Mouse (Mus musculus) spleen, postnatal 4 days (tissue): ENCODE data around the gene Nop9.

Experiments
- DNase-seq, 2 experiments: peaks; one replicate each; pipeline ENCODE4 v3.0.0; 2022; ENCODE audit warnings: low spot score in 2 of 2

The Nop9 gene

DNA sequence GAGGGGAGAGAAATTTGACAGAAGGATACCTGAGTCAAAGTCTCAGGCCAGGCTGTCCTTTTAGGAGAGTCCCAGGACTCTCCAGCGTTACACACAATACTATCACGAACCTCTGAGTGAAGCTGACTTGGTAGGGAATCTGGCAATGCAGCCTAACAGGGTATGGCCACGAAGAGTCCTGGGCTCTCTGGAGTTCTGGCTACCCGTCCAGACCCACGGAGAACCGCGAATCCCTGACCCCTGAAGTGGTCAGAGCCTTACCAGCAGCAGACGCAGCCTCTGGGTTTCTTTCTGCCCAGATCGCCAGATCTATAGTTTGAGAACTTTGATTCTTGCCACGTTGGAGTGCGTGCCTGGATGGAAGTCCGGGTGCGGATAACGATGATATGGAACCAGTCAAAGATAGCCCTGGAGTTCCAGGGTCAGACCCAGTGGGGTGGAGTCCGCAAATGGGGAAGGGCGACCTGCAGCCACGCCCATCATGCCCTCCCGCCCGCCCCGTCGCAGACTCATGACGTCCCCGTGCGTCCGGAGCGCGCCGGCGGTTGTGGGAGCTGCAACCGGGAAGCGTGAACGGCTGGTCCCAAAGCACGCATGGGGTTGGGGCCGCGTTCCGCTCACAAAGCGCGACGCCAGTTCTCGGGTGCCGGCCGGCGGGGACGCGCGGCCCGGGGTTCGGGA, at the start of gene Nop9, which contains the start of gene Dhrs1:
Nop9 (plus strand) TSS at position 514 of the 681 bp plus-strand sequence.
Dhrs1 (minus strand) TSS at position 511 of the 681 bp plus-strand sequence.
- peak; percentile 85 to 93 for DNase-seq

DNA sequence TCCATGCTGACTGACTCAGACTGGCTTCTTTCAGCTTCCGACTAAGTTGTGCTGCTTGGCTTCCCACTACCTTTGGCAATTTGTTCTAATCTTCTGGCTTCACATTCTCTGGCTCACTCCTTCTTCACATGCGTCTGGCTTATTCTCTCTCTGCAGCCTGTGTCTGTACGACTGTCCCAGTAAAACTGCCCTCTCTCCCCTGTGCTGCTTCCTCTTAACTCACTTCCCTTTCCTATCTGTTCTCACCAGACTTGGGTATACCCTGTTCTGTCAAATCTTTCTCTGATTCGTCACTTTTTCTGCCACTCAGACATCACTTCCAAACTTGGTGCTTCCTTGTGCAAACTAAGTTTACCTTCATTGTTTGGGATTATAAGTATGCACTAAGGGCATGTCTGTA, 48.3 kb upstream of the Nop9 start:
- DNase-seq: no peak

DNA sequence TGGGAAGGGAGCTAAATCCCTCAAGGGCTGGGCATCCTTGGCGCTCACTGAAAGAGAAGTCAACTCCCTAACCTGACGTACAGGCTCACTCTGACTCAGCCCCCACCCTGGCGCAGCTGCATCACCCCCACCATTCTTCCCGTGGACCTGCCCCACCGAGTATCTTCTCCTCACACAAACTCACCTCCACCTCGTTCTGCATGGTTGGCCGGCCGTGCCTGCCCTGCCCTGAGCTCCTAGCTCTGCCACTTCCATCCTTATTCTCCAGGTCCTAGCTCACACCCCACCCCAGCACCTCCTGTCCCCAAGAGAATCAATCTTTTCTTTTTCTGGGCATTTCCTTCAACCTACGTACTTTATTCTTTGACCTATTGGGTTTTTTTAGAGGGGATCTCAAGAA, 44.4 kb upstream of the Nop9 start:
- DNase-seq: no peak

DNA sequence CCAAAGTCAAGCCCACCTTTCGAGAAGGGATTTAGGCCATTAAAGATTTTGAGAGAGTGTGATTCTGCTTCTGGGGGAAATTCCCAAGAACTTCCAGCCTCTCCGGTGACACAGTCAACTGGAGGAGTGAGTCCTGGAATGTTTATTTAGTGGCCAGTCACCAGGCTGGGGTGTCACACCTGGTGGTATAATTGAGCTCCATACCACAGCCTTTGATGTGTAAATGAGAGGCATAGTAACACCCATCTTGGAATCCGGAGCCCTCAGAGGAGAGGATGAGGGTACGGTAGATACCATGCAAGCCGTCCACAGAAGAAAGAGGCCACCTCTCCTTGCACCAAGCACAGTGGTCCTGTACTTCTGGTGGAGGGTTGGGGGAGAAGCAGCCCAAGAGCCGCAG, 42.7 kb upstream of the Nop9 start:
- DNase-seq: no peak

DNA sequence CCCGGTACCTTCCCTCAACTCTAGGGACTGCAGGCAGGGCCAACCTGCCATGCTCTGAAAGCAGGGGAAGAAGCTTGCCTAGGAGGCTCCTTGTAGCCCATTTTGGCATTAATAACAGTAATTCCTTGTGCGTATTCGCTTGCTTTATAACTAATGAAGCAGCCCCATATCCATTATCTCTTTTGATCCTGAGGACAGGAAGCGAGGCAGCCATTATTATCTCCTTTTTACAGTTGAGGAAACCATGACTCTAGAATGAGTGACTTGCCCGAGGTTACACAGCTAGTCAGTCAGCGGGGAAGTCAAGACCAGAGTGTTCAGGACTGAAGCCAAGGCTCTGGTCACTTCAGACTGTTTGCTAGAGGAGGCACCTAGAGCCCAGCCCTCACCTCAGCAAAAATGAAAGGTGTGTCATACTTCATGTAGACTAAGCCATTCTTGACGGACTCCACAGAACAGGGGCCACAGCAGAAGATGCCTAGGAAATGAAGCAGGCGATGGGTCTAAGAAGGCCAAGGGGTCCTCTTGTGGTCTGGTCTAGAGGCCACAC, 39.4 kb upstream of the Nop9 start:
- no peak for DNase-seq

DNA sequence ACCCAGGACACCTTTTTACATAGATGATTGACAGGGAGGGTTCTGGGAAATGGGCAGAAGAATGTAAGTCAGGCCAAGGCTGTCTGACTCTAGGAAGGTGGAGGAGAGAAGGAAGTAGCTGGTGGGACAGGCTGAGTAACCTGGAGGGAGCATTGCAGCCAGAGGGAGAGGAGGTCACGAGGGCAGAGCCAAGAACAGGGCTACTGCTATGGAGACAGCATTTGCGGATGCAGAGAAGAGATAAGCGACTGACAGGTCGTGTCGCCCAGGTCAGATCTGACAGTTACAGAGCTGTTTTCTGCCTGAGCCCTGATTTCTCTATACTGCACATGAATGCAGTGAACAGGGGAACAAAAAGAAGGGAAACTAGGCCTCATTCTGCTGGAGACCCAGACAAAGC, 38.1 kb upstream of the Nop9 start:
- no peak for DNase-seq

DNA sequence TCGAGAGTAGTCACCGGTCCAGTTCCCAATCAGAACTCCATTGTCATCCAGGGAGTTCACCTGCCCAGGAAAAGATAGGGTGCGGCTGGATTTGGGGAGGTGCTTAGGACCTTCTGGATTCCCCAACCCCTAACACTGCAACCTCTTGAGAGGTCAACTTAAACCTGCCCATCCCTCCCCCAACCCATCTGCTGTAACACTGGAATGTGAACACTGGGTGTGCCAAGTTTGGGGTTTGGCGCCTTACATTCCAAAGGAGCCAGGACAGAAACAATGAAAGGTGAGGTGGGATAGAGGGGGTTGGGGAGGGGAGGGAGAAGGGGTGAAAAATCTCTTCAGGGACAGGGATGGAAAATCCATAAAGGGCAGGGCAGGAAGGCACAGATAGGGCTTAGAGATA, 36.0 kb upstream of the Nop9 start:
- DNase-seq: no peak

DNA sequence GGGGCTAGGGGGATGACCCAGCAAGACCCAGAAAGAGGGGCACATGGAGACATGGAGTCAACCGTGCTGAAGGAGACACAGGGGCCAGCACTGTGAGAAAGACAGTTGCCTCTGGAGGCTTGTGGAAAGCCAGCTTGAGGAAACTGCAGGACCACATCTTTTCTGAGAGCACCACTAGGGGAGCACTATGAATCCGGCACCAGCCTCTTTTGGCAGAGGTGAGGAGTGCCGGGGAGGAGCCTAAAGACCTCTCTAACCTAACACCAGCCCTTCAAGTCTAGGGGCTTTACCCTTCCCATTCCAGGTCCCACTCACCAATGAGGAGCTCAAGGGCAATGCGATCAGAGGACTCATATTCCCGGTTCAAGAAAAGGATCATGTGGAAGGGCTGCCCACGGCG, 33.7 kb upstream of the Nop9 start:
- no peak for DNase-seq

DNA sequence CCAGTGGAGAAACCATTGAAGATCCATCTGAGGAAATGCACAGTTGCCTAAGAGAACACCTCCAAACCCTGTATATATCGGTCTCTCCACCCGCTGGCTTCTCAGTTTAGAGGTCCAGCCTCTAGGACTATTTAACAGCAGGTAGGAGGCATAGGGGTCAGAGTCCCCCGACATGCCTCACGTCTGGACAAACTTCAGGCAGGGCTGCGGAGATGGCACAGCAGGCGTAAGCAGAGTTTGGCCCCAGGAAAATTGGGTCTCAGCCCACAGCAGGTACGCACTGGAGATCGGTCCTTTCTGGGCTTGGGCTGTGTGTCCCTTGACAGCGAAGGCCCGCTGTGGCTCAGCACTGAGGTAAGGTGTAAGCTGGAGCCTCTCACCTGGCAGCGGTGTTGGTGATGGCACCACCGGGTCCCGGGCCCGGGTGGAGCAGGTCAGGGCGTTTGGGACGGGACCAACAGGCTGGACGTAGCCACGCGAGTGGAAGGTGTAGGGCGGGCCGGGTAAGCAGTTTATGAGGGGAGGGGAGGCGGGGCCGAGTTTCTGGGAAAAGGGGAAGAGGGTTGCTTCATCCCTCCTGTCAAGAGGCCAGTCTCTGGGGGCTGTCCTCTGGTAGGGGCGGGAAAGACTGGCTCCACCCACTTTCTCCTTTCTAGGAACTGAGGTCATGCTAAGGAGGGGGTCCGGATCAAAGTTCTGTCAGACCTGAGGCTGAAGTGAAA, 32.3 kb upstream of the Nop9 start:
- peak in 1 of 2 experiments; percentile 30 for DNase-seq

DNA sequence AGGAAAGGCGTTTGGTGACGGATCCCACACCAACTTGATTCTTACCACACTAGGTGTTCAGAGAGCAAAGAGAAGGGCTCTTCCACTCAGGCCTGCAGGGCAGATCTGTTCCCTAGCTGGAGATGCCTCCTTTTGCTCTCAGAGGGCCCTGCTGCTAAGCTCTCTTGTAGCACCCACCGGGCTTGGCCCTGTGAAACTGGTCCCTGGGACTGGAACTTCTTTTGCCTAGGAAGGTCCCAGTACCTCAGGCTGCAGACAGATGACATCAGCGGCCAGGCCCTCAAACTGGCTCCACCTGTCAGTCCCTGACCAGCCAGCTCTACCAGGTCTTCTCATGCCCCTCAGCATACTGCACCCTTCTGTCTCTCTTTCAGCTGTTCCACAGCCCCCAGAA, 31.8 kb upstream of the Nop9 start, which contains the start of gene Tgm1:
Tgm1 (minus strand) TSS at position 198 of the 394 bp plus-strand sequence.
- DNase-seq: no peak

DNA sequence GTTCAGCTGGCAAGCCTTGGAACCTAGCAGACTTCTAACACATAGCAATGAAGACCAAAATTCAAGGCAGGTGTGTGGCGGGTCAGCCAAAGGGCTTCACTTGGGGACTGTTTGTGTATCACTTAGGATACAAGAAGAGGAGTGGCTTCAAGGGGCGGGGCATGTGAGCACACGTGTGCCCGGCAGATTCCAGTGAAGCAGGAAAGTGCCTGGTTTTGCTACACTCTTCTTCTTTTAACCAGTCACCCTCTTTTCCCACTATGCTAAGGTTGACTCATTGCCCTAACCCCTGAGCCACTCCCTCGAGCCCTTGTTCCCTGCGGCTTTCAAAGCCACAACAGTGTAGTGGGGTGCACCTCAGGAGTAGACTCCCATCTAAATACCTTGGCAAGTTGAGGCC, 30.6 kb upstream of the Nop9 start:
- DNase-seq: no peak

DNA sequence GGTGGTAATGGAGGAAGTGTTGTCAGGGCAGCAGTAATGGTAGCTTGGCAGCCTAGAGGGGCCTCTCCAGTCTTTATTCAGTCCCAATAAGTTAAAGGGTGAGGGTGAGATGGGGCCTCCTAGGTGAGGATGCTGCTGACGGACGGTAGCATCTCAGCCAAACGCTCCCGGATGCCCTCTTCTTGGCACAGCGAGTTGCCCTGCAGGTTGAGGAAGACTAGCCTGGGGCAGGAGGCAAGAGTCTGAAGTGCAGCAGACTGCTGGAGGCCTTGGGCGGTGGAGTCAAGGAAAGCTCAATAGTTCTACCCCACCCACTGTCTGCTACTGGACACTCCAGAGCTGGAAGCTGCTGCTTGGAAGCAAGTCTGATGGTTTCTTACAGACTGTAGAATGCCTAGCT, 29.2 kb upstream of the Nop9 start:
- no peak for DNase-seq

DNA sequence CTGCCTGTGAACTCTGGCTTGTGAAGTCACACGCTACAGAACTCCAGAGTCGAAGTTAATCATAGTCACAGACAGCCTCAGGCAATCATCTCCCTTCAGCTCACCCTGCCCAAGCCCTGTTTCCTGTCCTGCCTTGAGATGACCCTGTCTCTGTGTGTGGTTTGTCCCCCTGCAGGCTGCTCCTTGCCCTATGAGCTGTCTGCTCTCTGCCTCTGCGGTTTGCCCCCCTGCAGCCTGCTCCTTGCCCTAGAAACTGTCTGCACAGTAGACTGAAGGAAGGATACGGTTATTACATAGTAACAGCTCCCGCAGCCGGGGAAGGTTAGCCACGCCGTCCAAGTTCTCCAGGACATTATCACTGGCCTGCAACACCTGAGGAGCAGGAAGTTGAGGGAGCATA, 28.6 kb upstream of the Nop9 start:
- no peak for DNase-seq

DNA sequence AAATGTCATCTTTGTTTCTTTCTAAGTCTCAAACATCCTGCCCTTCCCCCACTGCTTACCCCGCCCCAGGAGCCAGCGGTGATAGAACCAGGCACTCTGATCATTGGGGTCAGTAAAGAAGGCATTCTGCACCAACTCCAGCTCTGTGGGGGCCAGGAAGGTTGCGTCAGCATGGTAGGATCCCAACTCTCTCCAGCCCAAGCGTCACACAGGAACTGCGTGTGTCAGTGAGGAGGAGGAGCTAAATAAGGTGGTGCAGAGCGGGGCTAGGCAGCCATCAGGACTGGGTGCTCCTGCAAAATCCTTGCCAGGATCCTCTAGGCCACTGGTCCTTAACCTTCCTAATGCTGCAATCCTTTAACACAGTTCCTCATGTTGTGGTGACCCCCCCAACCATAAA, 25.8 kb upstream of the Nop9 start:
- DNase-seq: no peak

DNA sequence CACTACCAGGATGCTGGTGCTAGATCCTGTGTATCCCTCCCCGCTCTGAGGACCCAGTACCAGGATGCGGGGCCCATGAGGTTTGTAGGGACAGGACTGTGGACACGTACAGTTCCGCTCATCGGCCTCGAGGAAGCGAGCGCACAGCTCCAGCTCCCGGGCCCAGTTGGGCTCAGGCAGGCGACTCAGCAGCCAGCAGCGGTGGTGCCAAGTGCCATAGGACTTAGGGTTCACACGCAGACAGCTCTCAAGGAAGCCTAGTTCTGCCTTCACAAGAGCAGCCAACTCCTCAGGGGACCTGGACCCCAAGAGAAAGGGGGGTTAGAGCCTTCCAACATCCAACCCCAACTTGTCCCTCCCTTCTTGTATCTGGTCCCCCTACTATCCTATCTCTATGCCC, 24.8 kb upstream of the Nop9 start:
- no peak for DNase-seq

DNA sequence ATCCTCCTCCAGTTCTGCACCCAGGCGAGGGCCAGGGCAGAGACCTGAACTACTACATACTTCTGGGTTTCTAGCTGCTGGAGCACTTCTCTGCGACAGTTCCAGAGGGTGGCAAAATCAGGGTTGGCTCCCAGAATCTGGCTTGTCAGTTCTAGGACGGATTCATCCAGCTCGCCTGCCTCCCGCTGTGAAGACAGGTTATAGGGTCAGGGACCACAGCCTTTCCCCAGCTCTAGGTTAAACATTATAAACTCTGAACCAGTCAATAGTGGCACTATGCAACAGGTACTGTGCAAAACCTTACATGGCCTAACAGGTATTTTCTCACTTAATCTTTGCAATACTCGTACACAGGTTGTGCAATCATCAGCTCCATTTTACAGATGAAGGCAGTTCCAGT, 24.4 kb upstream of the Nop9 start:
- DNase-seq: no peak

DNA sequence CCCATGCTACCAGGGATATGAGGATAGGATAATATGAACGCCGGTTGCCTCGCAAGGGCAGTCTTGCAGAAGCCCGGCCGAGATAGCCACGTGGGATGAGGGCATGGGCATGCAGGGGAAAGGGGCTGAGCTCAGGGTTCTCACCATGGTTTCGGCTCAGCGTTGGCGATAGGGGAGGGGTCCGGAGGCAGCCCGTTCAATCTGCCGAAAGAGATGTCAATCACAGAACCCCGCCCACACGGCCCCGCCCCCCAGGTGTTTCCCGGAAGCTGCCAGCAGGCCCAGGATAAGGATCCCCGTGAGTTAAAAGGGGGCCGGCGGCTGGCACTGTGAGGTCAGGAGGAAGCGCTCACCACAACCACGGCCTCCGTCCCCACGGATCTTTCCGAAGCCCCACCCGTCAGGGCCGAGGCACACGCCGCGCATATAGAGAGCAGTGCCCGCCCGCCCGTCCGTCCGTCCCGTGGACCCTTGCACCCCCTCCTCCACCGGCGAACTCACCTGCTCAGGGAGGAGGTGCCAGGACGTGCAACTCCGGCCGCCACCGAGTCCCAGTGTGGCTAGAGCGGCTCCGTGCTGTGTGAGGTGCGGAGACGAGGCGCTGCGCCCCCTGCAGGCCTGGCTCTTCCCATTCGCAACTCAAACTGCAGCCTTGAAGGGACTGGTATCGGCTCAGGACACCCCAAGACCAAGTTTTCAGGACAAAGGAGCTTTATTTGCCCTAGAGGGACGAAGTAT, 23.6 kb upstream of the Nop9 start, which contains the start of gene Rabggta:
Rabggta (minus strand) TSS at position 564 of the 738 bp plus-strand sequence.
- DNase-seq: peak; percentile 93 to 98

DNA sequence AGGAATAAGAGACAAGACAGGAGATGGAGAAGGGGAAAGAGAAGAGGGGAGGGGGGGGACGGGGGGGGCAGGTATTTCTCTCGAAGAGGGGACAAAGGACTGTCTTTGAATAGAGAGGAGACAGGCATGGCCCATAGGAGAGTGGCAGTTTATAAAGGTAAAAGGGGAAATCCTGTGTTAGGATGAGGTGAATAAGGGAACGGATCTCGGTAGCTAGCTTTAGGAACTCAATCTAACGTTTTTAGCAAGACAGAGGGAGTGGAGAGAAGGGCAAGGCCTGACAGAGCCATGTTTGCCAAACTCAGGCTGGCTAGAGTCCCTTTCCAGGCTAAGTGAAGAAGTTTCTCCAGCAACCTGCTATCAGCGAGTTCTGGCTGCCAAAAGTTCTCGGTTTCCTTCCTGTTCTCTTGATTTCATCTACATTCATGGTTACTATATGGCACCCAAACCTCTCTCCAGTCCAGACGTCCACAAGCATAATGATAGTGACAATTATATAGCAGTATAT, 23.0 kb upstream of the Nop9 start:
- DNase-seq: no peak

DNA sequence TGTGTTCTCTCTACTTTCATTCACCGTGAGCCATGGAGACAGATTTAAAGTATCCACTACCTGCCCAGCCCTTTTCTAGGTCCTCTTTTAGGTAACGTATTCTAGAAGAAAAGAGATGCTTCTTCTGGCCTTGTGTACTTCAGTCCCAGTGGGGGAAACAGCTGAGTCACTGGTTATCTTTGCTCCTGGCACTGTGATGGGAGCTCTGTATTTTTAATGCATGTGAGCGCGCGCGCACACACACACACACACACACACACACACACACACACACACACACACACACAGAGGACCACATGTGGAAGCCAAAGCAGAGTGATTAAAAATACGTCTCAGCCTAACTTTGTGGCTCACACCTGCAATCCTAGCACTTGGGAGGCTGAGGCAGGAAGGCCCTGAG, 22.1 kb upstream of the Nop9 start:
- DNase-seq: no peak

DNA sequence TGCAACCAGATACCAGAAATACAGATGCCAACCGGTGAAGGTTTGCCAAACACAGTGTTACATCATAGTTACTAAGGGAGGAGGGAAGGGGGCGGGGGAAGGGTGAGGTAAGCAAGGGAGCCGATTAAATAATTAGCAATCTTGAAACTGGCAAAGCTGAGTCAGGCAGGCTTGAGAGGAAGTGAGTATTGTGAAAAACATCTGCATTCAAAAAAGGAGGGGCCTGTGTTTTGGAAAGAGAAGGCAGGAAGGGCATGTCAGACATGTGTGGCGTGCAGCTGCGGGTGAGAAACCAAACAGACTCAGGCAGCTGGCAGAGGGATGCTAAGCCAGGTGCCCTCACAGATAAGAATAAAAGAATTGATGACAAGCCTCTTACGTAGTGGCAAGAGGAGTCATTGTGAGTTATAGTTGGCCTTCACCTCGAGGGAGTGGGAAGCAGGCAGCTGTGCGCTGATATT, 21.1 kb upstream of the Nop9 start:
- DNase-seq: peak in 1 of 2 experiments; percentile 32

DNA sequence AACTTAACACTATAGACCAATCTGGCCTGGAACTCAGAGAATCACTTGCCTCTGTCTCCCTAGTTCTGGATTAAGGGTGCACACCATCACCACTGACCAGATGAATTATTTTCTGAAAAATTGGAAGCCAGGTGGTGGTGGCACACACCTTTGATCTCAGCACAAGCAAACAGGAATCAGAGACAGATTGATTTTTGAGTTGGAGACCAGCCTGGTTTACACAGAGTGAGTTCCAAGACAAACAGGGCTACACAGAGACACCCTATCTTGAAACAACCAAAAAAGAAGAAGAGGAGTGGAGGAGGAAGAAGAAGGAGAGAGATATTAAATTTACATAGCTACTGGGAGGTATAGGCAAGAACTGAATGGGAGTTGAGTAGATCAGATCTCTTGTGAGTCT, 19.2 kb upstream of the Nop9 start:
- no peak for DNase-seq
